Mouse (Mus musculus) gastrocnemius, postnatal 4 days (tissue): ENCODE data around the gene Etfb. TPM values are rescaled to one million over a fixed set of nuclear protein-coding genes. Genes with fewer than 3 reads are reported as not detected.

ENCODE experiments used
- DNase-seq, 2 experiments: peaks; one replicate each; pipeline ENCODE4 v3.0.0; 2021 to 2022; ENCODE audit warnings: low spot score in 2 of 2, mixed read lengths in 2 of 2
- total RNA-seq, 2 experiments: library from RNA; stranded (reverse); gene quantifications; 2 replicates each; pipeline ENCODE4 v1.2.3; 2021

The Etfb gene
- total RNA-seq, 2 experiments from 2014 or later: 408 to 443 TPM

GRCm38 (mm10) chr7:43447801-43448200, 3.9 kb downstream of the Etfb start:
- DNase-seq: no peak

- DNase-seq: no peak
These were observed 4.4 kb downstream of the Etfb start for GRCm38 (mm10) chr7:43448246-43448645.

- DNase-seq: no peak
These were observed 5.9 kb downstream of the Etfb start for GRCm38 (mm10) chr7:43449811-43450210.

GRCm38 (mm10) chr7:43451726-43452125, 7.8 kb downstream of the Etfb start:
- no peak for DNase-seq

- DNase-seq: no peak
These were observed 8.7 kb downstream of the Etfb start for GRCm38 (mm10) chr7:43452609-43453008.

GRCm38 (mm10) chr7:43453599-43454355, 9.9 kb downstream of the Etfb start:
- no peak for DNase-seq

GRCm38 (mm10) chr7:43454371-43454770, 10.5 kb downstream of the Etfb start:
- no peak for DNase-seq

- DNase-seq: no peak
These were observed 19.0 kb downstream of the Etfb start, which contains the start of gene Vsig10l for GRCm38 (mm10) chr7:43462851-43463250. TSS of gene Vsig10l (plus strand) at chr7:43463151.

GRCm38 (mm10) chr7:43463976-43464375, 20.1 kb downstream of the Etfb start:
- no peak for DNase-seq

GRCm38 (mm10) chr7:43464864-43465343, 21.0 kb downstream of the Etfb start:
- DNase-seq: no peak

GRCm38 (mm10) chr7:43465344-43466098, 21.6 kb downstream of the Etfb start:
- peak; percentile 71 to 89 for DNase-seq

- peak; percentile 77 to 88 for DNase-seq
These were observed 22.3 kb downstream of the Etfb start for GRCm38 (mm10) chr7:43466099-43466694.

GRCm38 (mm10) chr7:43470373-43470772, 26.5 kb downstream of the Etfb start:
- DNase-seq: no peak

GRCm38 (mm10) chr7:43475706-43476105, 31.8 kb downstream of the Etfb start:
- no peak for DNase-seq

- DNase-seq: no peak
These were observed 32.5 kb downstream of the Etfb start for GRCm38 (mm10) chr7:43476376-43476775.

- DNase-seq: no peak
These were observed 37.3 kb downstream of the Etfb start for GRCm38 (mm10) chr7:43481191-43481590.

- DNase-seq: no peak
These were observed 38.3 kb downstream of the Etfb start for GRCm38 (mm10) chr7:43482090-43482716.

GRCm38 (mm10) chr7:43483236-43483635, 39.4 kb downstream of the Etfb start:
- no peak for DNase-seq

GRCm38 (mm10) chr7:43488646-43489045, 44.8 kb downstream of the Etfb start:
- no peak for DNase-seq

GRCm38 (mm10) chr7:43489631-43490125, 45.8 kb downstream of the Etfb start, which contains the start of gene Iglon5:
TSS of gene Iglon5 (minus strand) at chr7:43490075.
- no peak for DNase-seq

- DNase-seq: peak in 1 of 2 experiments; percentile 33
These were observed 46.3 kb downstream of the Etfb start for GRCm38 (mm10) chr7:43490182-43490584.
